In genomic region chr2:60882202-60883042, GRCm38 (mm10) we compare ENCODE assay signal across 10 mouse cellular contexts.
DNase-seq lines count a peak whose midpoint lies in the region; ATAC-seq lines count a peak whose summit lies in the region.
"Had no signal": no experiment of that assay in that cellular context is flagged by ENCODE, and none has a peak within 500 bp of the region (broad histone marks: within the 10 kb centered on the region; RNA-seq: fewer than 3 reads in every experiment).

No protein-coding gene starts in this region.

- H3K4me1 ChIP-seq in heart, embryonic 13.5 days, result peaks cover 64% of the 10 kb centered on the region
- peaks cover 46% of the 10 kb centered on the region for H3K4me1 ChIP-seq in embryonic facial prominence, embryonic 13.5 days
- H3K4me1 ChIP-seq in limb, embryonic 10.5 days, result peaks cover 50% of the 10 kb centered on the region
- H3K4me1 ChIP-seq in forebrain, embryonic 13.5 days, result peaks cover 18% of the 10 kb centered on the region

- H3K27me3 ChIP-seq in heart, embryonic 13.5 days (replicated peaks), result no peaks in the 10 kb centered on the region
- H3K27me3 ChIP-seq in embryonic facial prominence, embryonic 13.5 days, result no peaks in the 10 kb centered on the region
- no peaks in the 10 kb centered on the region for H3K27me3 ChIP-seq in limb, embryonic 10.5 days (ENCODE audit: low read depth, poor library complexity, severe bottlenecking)
- H3K27me3 ChIP-seq in forebrain, embryonic 13.5 days, result peaks cover 88% of the 10 kb centered on the region

- no peak overlapping the region for H3K4me3 ChIP-seq in heart, embryonic 13.5 days
- H3K4me3 ChIP-seq in embryonic facial prominence, embryonic 13.5 days, result no peak overlapping the region
- H3K4me3 ChIP-seq in limb, embryonic 10.5 days, result peak overlapping the region; percentile 97
- no peak overlapping the region for H3K4me3 ChIP-seq in forebrain, embryonic 13.5 days

- 49% methylated on average over 5 of the region's 5 CpGs for WGBS in heart, embryonic 13.5 days
- 29% methylated on average over 5 of the region's 5 CpGs for WGBS in embryonic facial prominence, embryonic 13.5 days
- 60% methylated on average over 5 of the region's 5 CpGs for WGBS in limb, embryonic 10.5 days
- WGBS in forebrain, embryonic 13.5 days, result 50% methylated on average over 5 of the region's 5 CpGs

- no peak for ATAC-seq in heart, embryonic 13.5 days (ENCODE audit: extremely low read depth, insufficient number of reproducible peaks, low FRiP score, low TSS enrichment)
- no peak for ATAC-seq in embryonic facial prominence, embryonic 13.5 days (ENCODE audit: insufficient number of reproducible peaks, insufficient read depth, low FRiP score, low TSS enrichment, low read depth)
- ATAC-seq in forebrain, embryonic 13.5 days, result no peak

- H3K36me3 ChIP-seq in heart, embryonic 13.5 days, result peaks cover 10% of the 10 kb centered on the region; the same call in 1 of the 2 replicates
- 0 out of 2 replicates have a peak, but pooled peaks cover 5% of the 10 kb centered on the region for H3K36me3 ChIP-seq in embryonic facial prominence, embryonic 13.5 days
- H3K36me3 ChIP-seq in limb, embryonic 10.5 days, result peaks cover 6% of the 10 kb centered on the region
- no peaks in the 10 kb centered on the region for H3K36me3 ChIP-seq in forebrain, embryonic 13.5 days (ENCODE audit: poor library complexity, severe bottlenecking)

- intact Hi-C loops in heart, postnatal 36 days (cut with DNase I), result no loop called here

- H3K9me3 ChIP-seq in heart, embryonic 13.5 days, result no peaks in the 10 kb centered on the region
- no peaks in the 10 kb centered on the region for H3K9me3 ChIP-seq in embryonic facial prominence, embryonic 13.5 days
- no peaks in the 10 kb centered on the region for H3K9me3 ChIP-seq in limb, embryonic 10.5 days (replicated peaks)
- no peaks in the 10 kb centered on the region; the same call in 1 of the 2 replicates for H3K9me3 ChIP-seq in forebrain, embryonic 13.5 days (replicated peaks)

- H3K4me2 ChIP-seq in heart, embryonic 13.5 days, result peak overlapping the region; percentile 89
- peak overlapping the region; percentile 77 for H3K4me2 ChIP-seq in embryonic facial prominence, embryonic 13.5 days
- no peak overlapping the region for H3K4me2 ChIP-seq in forebrain, embryonic 13.5 days

- H3K27ac ChIP-seq in heart, embryonic 13.5 days (replicated peaks), result peak overlapping the region; percentile 97
- H3K27ac ChIP-seq in embryonic facial prominence, embryonic 13.5 days, result peak overlapping the region; percentile 95
- peak overlapping the region; percentile 99 for H3K27ac ChIP-seq in limb, embryonic 10.5 days
- H3K27ac ChIP-seq in forebrain, embryonic 13.5 days, result no peak overlapping the region

- DNase-seq in heart, postnatal 36 days, result no peak
- DNase-seq in 3T3-L1 (ENCODE audit: low read depth, low spot score), result peak; percentile 59
- DNase-seq in limb, embryonic 10.5 days (ENCODE audit: low spot score), result no peak
- DNase-seq in layer of hippocampus, postnatal 14 days (ENCODE audit: low spot score in 2 of 2), result no peak
- no peak for DNase-seq in gastrocnemius, adult 8-10 months (ENCODE audit: low spot score in 2 of 2)
- DNase-seq: adrenal gland, adult 8-10 months; cerebellum, postnatal 25 days had no signal

- H3K9ac ChIP-seq in heart, embryonic 13.5 days, result peak overlapping the region; percentile 99; the same call in 1 of the 2 replicates
- no peak overlapping the region for H3K9ac ChIP-seq in embryonic facial prominence, embryonic 13.5 days
- no peak overlapping the region for H3K9ac ChIP-seq in forebrain, embryonic 13.5 days
